Mouse (Mus musculus) lung, postnatal 0 days (tissue): ENCODE results near the gene Gm28372. TPM values are rescaled to one million over a fixed set of nuclear protein-coding genes. Genes with fewer than 3 reads are reported as not detected.

ENCODE experiments used
- ATAC-seq: fragments of 200-750 bp; cut with Nextera tagmentation; 2 replicates; pipeline ENCODE4 v1.8.0; 2017; ENCODE audit warnings: moderate library complexity
- DNase-seq: peaks from one replicate; pipeline ENCODE4 v3.0.0-alpha.2; 2016; ENCODE audit warnings: low spot score
- H3K27ac ChIP-seq: fragments of 300-500 bp; sonication (generic); 2 replicates; pipeline ENCODE4 v1.5.1; 2014; ENCODE audit warnings: antibody characterized with exemption, mild to moderate bottlenecking, low read length, mixed read lengths
- H3K27me3 ChIP-seq: fragments of 300-500 bp; sonication (generic); replicated peaks from 2 replicates; pipeline ENCODE4 v1.6.1; 2014; ENCODE audit warnings: low read length, mixed read lengths; ENCODE audit not compliant: insufficient read depth
- H3K36me3 ChIP-seq: fragments of 300-500 bp; sonication (generic); 2 replicates; pipeline ENCODE4 v1.6.1; 2014; ENCODE audit warnings: low read length, mixed read lengths; ENCODE audit not compliant: insufficient read depth
- H3K4me1 ChIP-seq: fragments of 300-500 bp; sonication (generic); 2 replicates; pipeline ENCODE4 v1.6.1; 2014; ENCODE audit warnings: antibody characterized with exemption, low read depth, low read length, mixed read lengths; ENCODE audit not compliant: insufficient read depth
- H3K4me2 ChIP-seq: fragments of 300-500 bp; sonication (generic); replicated peaks from 2 replicates; pipeline ENCODE4 v1.6.1; 2014; ENCODE audit warnings: low read depth, mild to moderate bottlenecking, low read length, moderate library complexity, mixed read lengths
- H3K4me3 ChIP-seq: fragments of 300-500 bp; sonication (generic); 2 replicates; pipeline ENCODE4 v1.5.1; 2014; ENCODE audit warnings: low read depth, low read length
- H3K9ac ChIP-seq: fragments of 300-500 bp; sonication (generic); replicated peaks from 2 replicates; pipeline ENCODE4 v1.6.1; 2014; ENCODE audit warnings: low read depth, mild to moderate bottlenecking
- H3K9me3 ChIP-seq: fragments of 300-500 bp; sonication (generic); 2 replicates; pipeline ENCODE4 v1.6.1; 2016; ENCODE audit warnings: low read length, mixed read lengths
- CTCF ChIP-seq: IDR thresholded peaks from 2 replicates; pipeline ENCODE4 v1.5.1; 2016; ENCODE audit warnings: antibody characterized with exemption, mild to moderate bottlenecking
- EP300 ChIP-seq: IDR thresholded peaks from 2 replicates; pipeline ENCODE4 v1.6.1; 2016; ENCODE audit warnings: antibody characterized with exemption, mild to moderate bottlenecking, control low read depth
- WGBS: fragments of 180-500 bp; shearing (Covaris S2); extraction: QIAGEN DNeasy Blood & Tissue Kit; methylation state at CpG from one replicate; pipeline ENCODE4 v1.1.7; 2014; 5-methylcytosine and 5-hydroxymethylcytosine counted together
- polyA plus RNA-seq: library from polyadenylated mRNA; unstranded; fragments of >200 nt; fragmentation: Nextera tagmentation; extraction: Ambion mirVana; gene quantifications from 2 replicates; pipeline ENCODE4 v1.2.1, GENCODE M21; 2015

Gm28372 gene
- polyA plus RNA-seq, 1 experiment from 2014 or later: not detected

- H3K9me3 ChIP-seq: no peaks in the 10 kb centered on the region
- H3K4me1 ChIP-seq: peaks cover 12% of the 10 kb centered on the region
- H3K27me3 ChIP-seq: no peaks in the 10 kb centered on the region
- H3K36me3 ChIP-seq: no peaks in the 10 kb centered on the region
- ATAC-seq (no peak), DNase-seq (no peak)
- no peak overlapping the region for H3K27ac ChIP-seq
- no peak overlapping the region for H3K9ac ChIP-seq
- H3K4me3 ChIP-seq: peak overlapping the region; percentile 88
- 12% methylated on average over 17 of the region's 17 CpGs for WGBS
- no peak for TF ChIP-seq EP300
- TF ChIP-seq CTCF: no peak
- peak overlapping the region; percentile 91 for H3K4me2 ChIP-seq
Observed at GRCm38 (mm10) chr2:130449021-130449793, 44.2 kb downstream of the Gm28372 start.

- ATAC-seq (peak; percentile 98), DNase-seq (peak; percentile 89)
- Histone ChIP-seq H3K27ac (peak within 1 kb of the TSS; percentile 69), H3K4me1 (peaks cover 12% of the 10 kb centered on the region), H3K9ac (peak within 1 kb of the TSS; percentile 64), H3K27me3 (no peaks in the 10 kb centered on the region), H3K9me3 (no peaks in the 10 kb centered on the region), H3K36me3 (no peaks in the 10 kb centered on the region), H3K4me2 (peak within 1 kb of the TSS; percentile 91), H3K4me3 (peak within 1 kb of the TSS; percentile 88)
- 1% methylated on average over 29 of the region's 50 CpGs for WGBS
- TF ChIP-seq CTCF (no peak), EP300 (no peak)
Observed at GRCm38 (mm10) chr2:130449794-130450433, 44.9 kb downstream of the Gm28372 start, which contains the start of gene Ptpra. Ptpra (plus strand) TSS chr2:130450278.

- WGBS: 1% methylated on average over 41 of the region's 47 CpGs
- peak overlapping the region; percentile 91 for H3K4me2 ChIP-seq
- H3K36me3 ChIP-seq: no peaks in the 10 kb centered on the region
- H3K4me3 ChIP-seq: peak overlapping the region; percentile 88
- peak overlapping the region; percentile 64 for H3K9ac ChIP-seq
- peak overlapping the region; percentile 69 for H3K27ac ChIP-seq
- peak; percentile 92 for ATAC-seq
- peak; percentile 68 for DNase-seq
- no peak for TF ChIP-seq EP300
- TF ChIP-seq CTCF: no peak
- H3K27me3 ChIP-seq: no peaks in the 10 kb centered on the region
- H3K4me1 ChIP-seq: peaks cover 12% of the 10 kb centered on the region
- H3K9me3 ChIP-seq: no peaks in the 10 kb centered on the region
Observed at GRCm38 (mm10) chr2:130450434-130450796, 45.4 kb downstream of the Gm28372 start.

GRCm38 (mm10) chr2:130451086-130451726, 46.2 kb downstream of the Gm28372 start:
- DNase-seq (no peak), ATAC-seq (no peak)
- peak overlapping the region; percentile 91 for H3K4me2 ChIP-seq
- no peaks in the 10 kb centered on the region for H3K36me3 ChIP-seq
- H3K9ac ChIP-seq: no peak overlapping the region
- no peaks in the 10 kb centered on the region for H3K27me3 ChIP-seq
- peak overlapping the region; percentile 88 for H3K4me3 ChIP-seq
- TF ChIP-seq EP300: no peak
- no peak for TF ChIP-seq CTCF
- H3K27ac ChIP-seq: no peak overlapping the region
- WGBS: 49% methylated on average over 14 of the region's 14 CpGs
- H3K4me1 ChIP-seq: peaks cover 12% of the 10 kb centered on the region
- H3K9me3 ChIP-seq: no peaks in the 10 kb centered on the region

- TF ChIP-seq EP300 (no peak), CTCF (no peak)
- Histone ChIP-seq H3K4me1 (peaks cover 12% of the 10 kb centered on the region), H3K9ac (no peak overlapping the region), H3K27ac (no peak overlapping the region), H3K4me3 (no peak overlapping the region), H3K4me2 (peak overlapping the region; percentile 91), H3K27me3 (no peaks in the 10 kb centered on the region), H3K36me3 (no peaks in the 10 kb centered on the region), H3K9me3 (no peaks in the 10 kb centered on the region)
- ATAC-seq: no peak
- 44% methylated on average over 3 of the region's 3 CpGs for WGBS
- no peak for DNase-seq
Observed at GRCm38 (mm10) chr2:130451727-130452090, 46.7 kb downstream of the Gm28372 start.

- no peak overlapping the region for H3K4me3 ChIP-seq
- no peak overlapping the region for H3K4me2 ChIP-seq
- WGBS: 72% methylated on average over 2 of the region's 2 CpGs
- H3K27me3 ChIP-seq: no peaks in the 10 kb centered on the region
- H3K4me1 ChIP-seq: peaks cover 12% of the 10 kb centered on the region
- no peak overlapping the region for H3K9ac ChIP-seq
- H3K36me3 ChIP-seq: no peaks in the 10 kb centered on the region
- TF ChIP-seq EP300 (no peak), CTCF (no peak)
- H3K9me3 ChIP-seq: no peaks in the 10 kb centered on the region
- DNase-seq: no peak
- ATAC-seq: no peak
- H3K27ac ChIP-seq: no peak overlapping the region
Observed at GRCm38 (mm10) chr2:130452266-130452665, 47.2 kb downstream of the Gm28372 start.
